Mouse (Mus musculus): ENCODE results near the gene Sun3. TPM values are rescaled to one million over a fixed set of nuclear protein-coding genes. Genes with fewer than 3 reads are reported as not detected.

The Sun3 gene
- polyA plus RNA-seq, 1 experiment from 2014 or later: 0.23 TPM

DNA sequence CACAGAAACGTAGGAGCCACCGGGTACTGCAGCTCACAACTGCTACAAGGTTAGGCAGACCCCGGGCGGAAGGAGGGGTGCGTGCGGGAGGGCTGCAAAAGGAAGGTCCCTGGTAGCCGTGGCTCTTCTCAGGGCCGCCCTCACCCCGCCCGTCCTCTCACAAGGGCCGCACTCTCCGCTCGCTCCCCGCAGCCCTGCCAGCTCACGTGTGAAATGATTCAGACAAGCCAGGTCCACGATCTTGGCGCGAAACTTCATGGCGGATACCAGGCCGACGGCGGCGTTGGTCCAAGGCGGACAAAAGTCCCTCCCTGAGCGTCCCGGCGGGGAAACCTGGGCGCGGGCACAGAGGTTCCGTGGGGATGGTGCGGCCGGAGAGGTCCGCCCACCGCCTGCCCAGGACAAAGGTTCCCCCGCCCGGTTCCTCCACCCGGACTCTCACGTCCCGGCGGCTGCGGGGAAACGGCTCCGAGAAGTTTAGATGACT lies 37.9 kb downstream of the Sun3 start, which contains the start of gene Hus1:
TSS of gene Hus1 (minus strand) at position 339 of the 487 bp plus-strand sequence.
- Histone ChIP-seq H3K27me3 (ENCODE audit: control insufficient read depth, insufficient read depth, low read length) (no peaks in the 10 kb centered on the region), H3K36me3 (ENCODE audit: control insufficient read depth, insufficient read depth, low read length) (no peaks in the 10 kb centered on the region), H3K4me1 (replicated peaks; ENCODE audit: control insufficient read depth, insufficient read depth, low read length) (no peaks in the 10 kb centered on the region), H3K4me2 (replicated peaks; ENCODE audit: low read depth, low read length) (peak within 1 kb of the TSS; percentile 75), H3K9ac (ENCODE audit: low read depth, low read length) (peak within 1 kb of the TSS; percentile 76), H3K4me3 (ENCODE audit: low read depth, low read length) (peak within 1 kb of the TSS; percentile 64), H3K27ac (ENCODE audit: low read depth, low read length) (peak within 1 kb of the TSS; percentile 76), H3K9me3 (ENCODE audit: control insufficient read depth, low read length) (no peaks in the 10 kb centered on the region)
- WGBS: under 1% methylated on average over 43 of the region's 43 CpGs
- ATAC-seq (ENCODE audit: low FRiP score) (peak; percentile 97), DNase-seq (ENCODE audit: low spot score) (peak; percentile 85)

DNA sequence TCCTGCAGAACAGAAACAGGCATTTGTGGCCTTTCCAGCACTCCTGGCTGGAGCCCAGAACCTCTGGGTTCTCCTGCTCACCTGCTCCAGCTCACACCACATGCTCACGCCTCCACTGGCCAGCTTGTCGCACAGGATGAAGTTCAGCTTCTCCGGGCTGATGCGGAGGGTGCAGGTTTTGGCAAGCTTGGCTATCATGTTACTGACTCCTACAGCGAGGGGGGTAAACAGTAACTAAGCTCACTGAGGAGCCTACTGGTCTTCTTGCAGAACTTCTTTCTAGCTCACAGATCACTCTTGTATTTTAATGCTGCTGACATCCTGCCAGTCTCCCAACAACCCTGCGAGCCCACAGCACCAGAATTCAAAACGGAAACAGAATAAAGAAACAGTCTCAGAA lies 38.4 kb downstream of the Sun3 start:
- WGBS: under 1% methylated on average over 7 of the region's 7 CpGs

DNA sequence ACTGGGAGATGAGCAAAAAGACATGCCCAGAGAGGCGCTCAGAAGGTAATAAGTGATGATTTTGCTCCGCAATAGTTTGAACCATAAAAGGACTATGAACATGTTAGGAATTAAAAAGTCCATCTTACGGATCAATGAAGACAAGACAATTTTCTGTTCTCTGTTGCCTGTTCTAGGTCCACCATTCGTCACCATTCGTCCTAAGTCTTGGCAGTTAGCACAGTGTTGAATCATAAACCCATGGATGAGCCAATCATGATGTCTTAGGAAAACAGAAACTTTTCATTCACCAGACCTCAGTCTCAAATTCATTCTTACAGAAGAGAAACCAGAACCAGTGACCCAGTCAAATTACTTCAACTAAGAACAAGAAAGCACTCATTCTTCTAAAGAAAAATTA lies 40.0 kb downstream of the Sun3 start:
- WGBS: 95% methylated on average over 5 of the region's 5 CpGs

More for the DNA sequence above, 38.4 kb downstream of the Sun3 start:
- Histone ChIP-seq H3K9me3 (ENCODE audit: control insufficient read depth, low read length) (no peaks in the 10 kb centered on the region), H3K4me1 (replicated peaks; ENCODE audit: control insufficient read depth, insufficient read depth, low read length) (no peaks in the 10 kb centered on the region), H3K36me3 (ENCODE audit: control insufficient read depth, insufficient read depth, low read length) (no peaks in the 10 kb centered on the region), H3K27me3 (ENCODE audit: control insufficient read depth, insufficient read depth, low read length) (no peaks in the 10 kb centered on the region), H3K4me3 (ENCODE audit: low read depth, low read length) (peak overlapping the region; percentile 64), H3K27ac (ENCODE audit: low read depth, low read length) (peak overlapping the region; percentile 76), H3K9ac (ENCODE audit: low read depth, low read length) (peak overlapping the region; percentile 76), H3K4me2 (replicated peaks; ENCODE audit: low read depth, low read length) (peak overlapping the region; percentile 75)
- ATAC-seq (ENCODE audit: low FRiP score): peak; percentile 73
- no peak for DNase-seq (ENCODE audit: low spot score)

DNA sequence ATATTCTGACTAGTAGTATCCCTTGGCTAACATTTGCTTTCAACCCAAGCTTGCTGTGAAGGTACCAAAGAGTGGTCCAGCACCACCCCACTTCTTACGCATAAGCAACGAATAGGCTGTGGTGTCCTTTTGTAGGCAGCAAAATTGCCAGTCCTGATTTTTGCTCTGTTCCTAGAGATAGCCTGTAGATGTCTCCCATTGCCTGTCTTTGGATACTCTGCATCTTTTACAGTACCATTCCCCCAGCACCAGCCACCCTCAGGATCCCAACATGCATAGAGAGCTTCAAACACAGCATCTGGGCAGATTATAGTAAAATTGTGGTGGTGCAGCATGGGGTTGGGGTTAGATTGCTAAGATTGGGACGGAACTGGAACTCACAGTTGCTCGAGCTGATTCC lies 60.7 kb downstream of the Sun3 start:
- 66% methylated on average over 4 of the region's 4 CpGs for whole genome bisulfite sequencing
- Histone ChIP-seq H3K9me3 (ENCODE audit: control insufficient read depth, low read length) (no peaks in the 10 kb centered on the region), H3K27ac (ENCODE audit: low read depth, low read length) (no peak overlapping the region), H3K4me3 (ENCODE audit: low read depth, low read length) (no peak overlapping the region), H3K27me3 (ENCODE audit: control insufficient read depth, insufficient read depth, low read length) (no peaks in the 10 kb centered on the region; the same call in 1 of the 2 replicates), H3K4me1 (replicated peaks; ENCODE audit: control insufficient read depth, insufficient read depth, low read length) (no peaks in the 10 kb centered on the region), H3K4me2 (replicated peaks; ENCODE audit: low read depth, low read length) (no peak overlapping the region), H3K9ac (ENCODE audit: low read depth, low read length) (no peak overlapping the region), H3K36me3 (ENCODE audit: control insufficient read depth, insufficient read depth, low read length) (no peaks in the 10 kb centered on the region)
- DNase-seq (ENCODE audit: low spot score) (no peak), ATAC-seq (ENCODE audit: low FRiP score) (no peak)

More for the DNA sequence above, 40.0 kb downstream of the Sun3 start:
- Histone ChIP-seq H3K27me3 (ENCODE audit: control insufficient read depth, insufficient read depth, low read length) (no peaks in the 10 kb centered on the region), H3K4me3 (ENCODE audit: low read depth, low read length) (no peak overlapping the region), H3K27ac (ENCODE audit: low read depth, low read length) (no peak overlapping the region), H3K4me2 (replicated peaks; ENCODE audit: low read depth, low read length) (no peak overlapping the region), H3K9ac (ENCODE audit: low read depth, low read length) (no peak overlapping the region), H3K9me3 (ENCODE audit: control insufficient read depth, low read length) (no peaks in the 10 kb centered on the region), H3K36me3 (ENCODE audit: control insufficient read depth, insufficient read depth, low read length) (0 out of 2 replicates have a peak, but pooled peaks cover 3% of the 10 kb centered on the region), H3K4me1 (replicated peaks; ENCODE audit: control insufficient read depth, insufficient read depth, low read length) (no peaks in the 10 kb centered on the region)
- no peak for DNase-seq (ENCODE audit: low spot score)
- no peak for ATAC-seq (ENCODE audit: low FRiP score)

DNA sequence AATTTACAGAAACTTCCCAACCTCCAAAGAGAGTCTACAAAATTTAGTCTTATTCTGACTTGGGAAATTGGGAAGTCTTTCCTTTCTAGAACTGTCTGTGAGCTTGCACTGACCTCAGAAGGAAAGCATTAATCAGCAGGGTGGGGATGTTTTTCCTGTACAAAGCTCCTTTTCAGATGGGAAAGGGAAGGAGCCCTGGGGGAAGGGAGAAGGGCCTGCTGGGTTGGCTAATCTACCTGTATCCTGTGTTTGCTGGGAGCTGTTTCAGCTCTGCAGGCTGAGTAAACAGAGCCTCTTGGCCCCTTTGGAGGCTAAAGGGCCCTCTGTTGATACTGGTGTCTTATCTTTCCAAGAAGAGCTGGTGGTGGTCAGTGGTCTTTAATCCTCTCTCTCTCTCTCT lies 62.7 kb downstream of the Sun3 start:
- H3K4me1 ChIP-seq (replicated peaks; ENCODE audit: control insufficient read depth, insufficient read depth, low read length): no peaks in the 10 kb centered on the region
- H3K9ac ChIP-seq (ENCODE audit: low read depth, low read length): no peak overlapping the region
- no peak overlapping the region for H3K27ac ChIP-seq (ENCODE audit: low read depth, low read length)
- ATAC-seq (ENCODE audit: low FRiP score) (no peak), DNase-seq (ENCODE audit: low spot score) (no peak)
- H3K4me3 ChIP-seq (ENCODE audit: low read depth, low read length): no peak overlapping the region
- no peaks in the 10 kb centered on the region; the same call in 1 of the 2 replicates for H3K27me3 ChIP-seq (ENCODE audit: control insufficient read depth, insufficient read depth, low read length)
- no peak overlapping the region for H3K4me2 ChIP-seq (replicated peaks; ENCODE audit: low read depth, low read length)
- no peaks in the 10 kb centered on the region for H3K9me3 ChIP-seq (ENCODE audit: control insufficient read depth, low read length)
- no peaks in the 10 kb centered on the region for H3K36me3 ChIP-seq (ENCODE audit: control insufficient read depth, insufficient read depth, low read length)

DNA sequence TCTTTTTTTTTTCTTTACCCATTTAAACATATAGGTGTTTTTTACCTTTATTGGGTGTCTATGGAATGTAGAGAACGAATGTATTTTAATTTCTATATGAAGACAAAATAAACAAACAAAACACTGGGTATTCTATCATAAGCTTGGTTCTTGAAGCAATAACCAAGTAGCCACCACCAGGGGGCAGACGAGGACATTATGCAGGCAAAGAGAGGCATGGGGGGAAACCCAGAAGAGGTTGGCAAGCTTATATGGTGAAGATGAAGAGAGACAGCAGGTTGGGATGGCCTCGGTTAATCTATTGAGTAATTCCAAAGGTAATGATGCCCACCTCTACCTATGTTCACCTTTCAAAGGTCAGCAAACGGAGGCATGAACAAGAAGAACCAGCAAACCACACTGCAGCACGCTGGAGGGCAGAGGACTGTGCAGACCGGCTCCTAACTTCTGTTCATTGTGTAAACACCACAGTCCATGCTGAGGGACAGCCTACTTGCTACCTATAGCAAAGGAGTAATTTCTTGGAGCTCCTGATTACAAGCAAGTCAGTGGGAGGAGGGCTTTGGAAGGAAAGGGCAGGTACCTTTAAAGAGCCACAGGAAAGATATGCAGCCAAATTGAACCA lies 65.4 kb downstream of the Sun3 start:
- H3K36me3 ChIP-seq (ENCODE audit: control insufficient read depth, insufficient read depth, low read length): no peaks in the 10 kb centered on the region
- WGBS: 39% methylated on average over 6 of the region's 6 CpGs

DNA sequence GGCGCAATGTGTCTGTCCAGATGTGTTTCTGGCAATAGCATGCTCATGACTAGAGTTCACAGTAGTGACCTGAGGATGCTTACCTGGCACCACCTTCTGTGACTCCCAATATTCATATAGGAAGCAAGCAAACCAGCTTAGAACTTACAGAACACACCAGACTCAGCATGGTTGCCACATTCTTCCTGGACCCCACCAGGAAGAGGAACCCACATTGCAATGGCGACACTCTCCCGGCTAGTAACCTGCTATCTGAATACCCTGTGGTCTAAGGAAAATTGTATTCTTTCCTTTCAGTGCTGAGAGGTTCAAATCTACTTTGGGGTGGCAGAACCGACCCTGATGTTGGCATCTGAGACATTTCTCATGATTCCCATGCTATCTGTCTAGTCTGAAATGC lies 70.6 kb downstream of the Sun3 start:
- H3K4me2 ChIP-seq (replicated peaks; ENCODE audit: low read depth, low read length): no peak overlapping the region
- H3K9me3 ChIP-seq (ENCODE audit: control insufficient read depth, low read length): no peaks in the 10 kb centered on the region
- H3K27me3 ChIP-seq (ENCODE audit: control insufficient read depth, insufficient read depth, low read length): no peaks in the 10 kb centered on the region
- WGBS: 94% methylated on average over 4 of the region's 4 CpGs
- no peak overlapping the region for H3K27ac ChIP-seq (ENCODE audit: low read depth, low read length)
- DNase-seq (ENCODE audit: low spot score) (no peak), ATAC-seq (ENCODE audit: low FRiP score) (no peak)
- H3K9ac ChIP-seq (ENCODE audit: low read depth, low read length): no peak overlapping the region
- no peaks in the 10 kb centered on the region for H3K4me1 ChIP-seq (replicated peaks; ENCODE audit: control insufficient read depth, insufficient read depth, low read length)
- no peaks in the 10 kb centered on the region for H3K36me3 ChIP-seq (ENCODE audit: control insufficient read depth, insufficient read depth, low read length)
- no peak overlapping the region for H3K4me3 ChIP-seq (ENCODE audit: low read depth, low read length)

More for the DNA sequence above, 65.4 kb downstream of the Sun3 start:
- Histone ChIP-seq H3K4me2 (replicated peaks; ENCODE audit: low read depth, low read length) (no peak overlapping the region), H3K4me3 (ENCODE audit: low read depth, low read length) (no peak overlapping the region), H3K9ac (ENCODE audit: low read depth, low read length) (no peak overlapping the region), H3K4me1 (replicated peaks; ENCODE audit: control insufficient read depth, insufficient read depth, low read length) (no peaks in the 10 kb centered on the region), H3K9me3 (ENCODE audit: control insufficient read depth, low read length) (no peaks in the 10 kb centered on the region), H3K27ac (ENCODE audit: low read depth, low read length) (no peak overlapping the region), H3K27me3 (ENCODE audit: control insufficient read depth, insufficient read depth, low read length) (no peaks in the 10 kb centered on the region; the same call in 1 of the 2 replicates)
- ATAC-seq (ENCODE audit: low FRiP score): peak; percentile 45; the same call in 1 of the 2 replicates
- peak; percentile 86 for DNase-seq (ENCODE audit: low spot score)

DNA sequence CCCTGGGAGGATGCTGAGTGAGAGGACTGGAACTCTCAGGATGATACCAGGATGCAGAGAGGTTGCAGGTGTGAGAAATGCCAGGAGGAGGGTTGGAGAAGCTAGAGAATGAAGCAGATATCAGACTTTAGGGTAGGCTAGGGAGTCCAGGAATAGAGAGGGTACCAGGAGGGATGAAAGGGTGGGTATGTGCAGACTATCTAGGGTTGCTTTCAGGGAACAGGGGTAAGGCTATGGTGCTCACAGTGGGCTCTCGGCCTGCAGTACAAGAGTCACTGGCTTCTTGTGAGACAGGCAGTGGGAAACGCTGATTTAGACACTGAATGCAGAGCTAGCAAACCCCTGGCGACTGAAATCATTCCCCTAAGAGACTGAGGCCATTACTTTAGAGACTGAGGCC lies 75.6 kb downstream of the Sun3 start, which contains the start of gene Pkd1l1:
TSS of gene Pkd1l1 (minus strand) at position 101 of the 400 bp plus-strand sequence.
- Histone ChIP-seq H3K9ac (ENCODE audit: low read depth, low read length) (no peak within 1 kb of the TSS), H3K27me3 (ENCODE audit: control insufficient read depth, insufficient read depth, low read length) (no peaks in the 10 kb centered on the region), H3K4me3 (ENCODE audit: low read depth, low read length) (no peak within 1 kb of the TSS), H3K4me1 (replicated peaks; ENCODE audit: control insufficient read depth, insufficient read depth, low read length) (no peaks in the 10 kb centered on the region), H3K36me3 (ENCODE audit: control insufficient read depth, insufficient read depth, low read length) (no peaks in the 10 kb centered on the region), H3K27ac (ENCODE audit: low read depth, low read length) (no peak within 1 kb of the TSS), H3K4me2 (replicated peaks; ENCODE audit: low read depth, low read length) (no peak within 1 kb of the TSS), H3K9me3 (ENCODE audit: control insufficient read depth, low read length) (no peaks in the 10 kb centered on the region)
- DNase-seq (ENCODE audit: low spot score) (no peak), ATAC-seq (ENCODE audit: low FRiP score) (no peak)
- 70% methylated on average over 3 of the region's 3 CpGs for WGBS

DNA sequence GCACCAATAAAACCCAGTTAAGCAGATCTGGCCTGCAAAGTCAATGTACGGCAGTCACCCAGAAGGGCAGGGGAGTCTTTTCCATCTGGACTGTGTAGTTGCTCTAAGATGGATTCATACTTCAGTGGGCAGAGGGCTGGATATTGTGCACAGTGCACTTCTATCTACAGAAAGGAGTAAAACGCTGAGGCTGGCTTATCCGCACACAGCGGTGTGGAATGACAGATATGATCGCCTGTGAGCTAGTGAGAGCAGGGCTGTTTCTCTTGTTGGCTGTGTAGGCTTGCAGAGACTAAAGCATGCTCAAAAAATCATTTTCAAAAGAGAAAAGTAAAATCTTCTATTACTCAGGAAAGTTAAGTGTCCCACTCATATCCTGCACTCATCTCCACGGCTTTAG lies 76.7 kb downstream of the Sun3 start:
- no peaks in the 10 kb centered on the region for H3K9me3 ChIP-seq (ENCODE audit: control insufficient read depth, low read length)
- H3K27ac ChIP-seq (ENCODE audit: low read depth, low read length): no peak overlapping the region
- no peak for DNase-seq (ENCODE audit: low spot score)
- WGBS: 89% methylated on average over 6 of the region's 6 CpGs
- no peaks in the 10 kb centered on the region for H3K27me3 ChIP-seq (ENCODE audit: control insufficient read depth, insufficient read depth, low read length)
- no peaks in the 10 kb centered on the region for H3K4me1 ChIP-seq (replicated peaks; ENCODE audit: control insufficient read depth, insufficient read depth, low read length)
- no peak overlapping the region for H3K4me3 ChIP-seq (ENCODE audit: low read depth, low read length)
- no peak for ATAC-seq (ENCODE audit: low FRiP score)
- H3K9ac ChIP-seq (ENCODE audit: low read depth, low read length): no peak overlapping the region
- H3K4me2 ChIP-seq (replicated peaks; ENCODE audit: low read depth, low read length): no peak overlapping the region
- H3K36me3 ChIP-seq (ENCODE audit: control insufficient read depth, insufficient read depth, low read length): no peaks in the 10 kb centered on the region

Data from hindbrain, embryonic 11.5 days (tissue).